Mouse (Mus musculus) small intestine, adult 2 months (tissue): Measurements from ENCODE around the gene Nxf2. TPM values are rescaled to one million over a fixed set of nuclear protein-coding genes. Genes with fewer than 3 reads are reported as not detected.
"Not testable (repeated sequence)": the region's sequence is repeated elsewhere in the genome, so short reads cannot be mapped to it uniquely, and the experiment has no call there.

Experiments used
- H3K27ac ChIP-seq: fragments of 200-500 bp; 2 replicates; pipeline ENCODE4 v1.5.1; 2012; ENCODE audit warnings: low read depth, low read length, control low read depth, inconsistent platforms; ENCODE audit not compliant: insufficient read depth
- H3K27me3 ChIP-seq: fragments of 200-500 bp; 2 replicates; pipeline ENCODE4 v1.6.1; 2012; ENCODE audit warnings: mild to moderate bottlenecking, moderate library complexity, low read length, inconsistent platforms; ENCODE audit not compliant: control insufficient read depth, insufficient read depth
- H3K36me3 ChIP-seq: fragments of 200-500 bp; 2 replicates; pipeline ENCODE4 v1.6.1; 2012; ENCODE audit warnings: mild to moderate bottlenecking, low read length, control low read depth, inconsistent platforms; ENCODE audit not compliant: control insufficient read depth, insufficient read depth
- H3K4me1 ChIP-seq: fragments of 200-500 bp; 2 replicates; pipeline ENCODE4 v1.6.1; 2012; ENCODE audit warnings: low read length, inconsistent platforms, mixed read lengths; ENCODE audit not compliant: control insufficient read depth, insufficient read depth, insufficient read length
- H3K4me3 ChIP-seq: fragments of 200-500 bp; 2 replicates; pipeline ENCODE4 v1.5.1; 2012; ENCODE audit warnings: low read depth, mild to moderate bottlenecking, control low read depth, inconsistent platforms, low read length, moderate library complexity
- CTCF ChIP-seq: fragments of 200-500 bp; IDR thresholded peaks from 2 replicates; pipeline ENCODE4 v1.5.1; 2012; ENCODE audit warnings: low read depth, mild to moderate bottlenecking, control low read depth, inconsistent platforms, low read length, moderate library complexity, mixed read lengths; ENCODE audit not compliant: insufficient replicate concordance, insufficient read length; ENCODE audit errors: extremely low read depth
- POLR2A ChIP-seq: fragments of 200-500 bp; IDR thresholded peaks from 2 replicates; pipeline ENCODE4 v1.6.1; 2012; ENCODE audit warnings: low read depth, mild to moderate bottlenecking, control low read depth, inconsistent platforms, low read length, moderate library complexity
- WGBS: fragments of 180-500 bp; shearing (Covaris S2); methylation state at CpG from one replicate; pipeline ENCODE4 v1.1.7; 2018; 5-methylcytosine and 5-hydroxymethylcytosine counted together
- polyA plus RNA-seq: library from polyadenylated mRNA; depleted of rRNA; stranded (reverse); fragments of >200 nt; gene quantifications from 2 replicates; pipeline ENCODE4 v1.2.3, GENCODE M21; 2012

The Nxf2 gene
- polyA plus RNA-seq, 1 experiment: not detected

DNA sequence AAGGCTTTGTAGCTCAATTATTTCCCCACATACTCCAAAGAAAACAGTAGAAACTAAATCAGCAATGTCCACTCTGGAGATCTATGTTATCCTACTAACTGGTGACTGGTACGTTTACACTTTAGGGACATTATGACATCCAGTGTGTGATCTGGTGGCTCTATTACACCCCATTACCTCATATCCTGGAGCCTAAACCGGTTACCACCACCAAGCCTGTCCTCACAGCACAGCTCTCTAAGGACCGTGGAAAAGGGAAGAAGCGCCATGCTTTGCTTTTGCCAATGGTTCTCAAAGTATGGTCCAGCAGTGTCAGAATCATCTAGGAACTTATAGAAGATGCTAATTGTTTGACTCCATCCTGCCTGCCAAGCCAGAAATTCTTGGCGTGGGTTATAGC, 34.6 kb downstream of the Nxf2 start:
- Histone ChIP-seq H3K4me3 (no peak overlapping the region), H3K4me1 (no peaks in the 10 kb centered on the region), H3K27me3 (no peaks in the 10 kb centered on the region), H3K36me3 (no peaks in the 10 kb centered on the region), H3K27ac (no peak overlapping the region)
- no peak for TF ChIP-seq POLR2A
- no peak for TF ChIP-seq CTCF
- WGBS: 73% methylated on average over 5 of the region's 5 CpGs

DNA sequence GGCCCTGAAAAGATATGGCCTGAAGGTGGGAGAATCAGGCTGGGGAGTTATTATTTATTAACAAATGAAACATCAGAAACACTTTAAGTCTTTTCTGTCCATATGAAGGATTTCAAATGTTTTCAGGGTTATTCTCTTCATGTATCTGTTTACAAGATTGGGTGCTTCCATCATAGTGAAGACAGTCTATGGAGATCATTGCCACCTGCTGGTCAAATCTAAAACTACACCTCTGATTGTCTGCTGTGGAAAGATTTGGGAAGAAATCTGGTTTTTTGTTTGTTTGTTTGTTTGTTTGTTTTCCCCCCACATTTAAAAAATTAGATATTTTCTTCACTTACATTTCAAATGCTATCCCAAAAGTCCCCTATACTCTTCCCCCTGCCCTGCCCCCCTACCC, 39.5 kb downstream of the Nxf2 start:
- Histone ChIP-seq H3K4me1 (no peaks in the 10 kb centered on the region), H3K27ac (no peak overlapping the region), H3K36me3 (no peaks in the 10 kb centered on the region), H3K4me3 (no peak overlapping the region), H3K27me3 (no peaks in the 10 kb centered on the region)
- TF ChIP-seq CTCF (no peak), POLR2A (no peak)

DNA sequence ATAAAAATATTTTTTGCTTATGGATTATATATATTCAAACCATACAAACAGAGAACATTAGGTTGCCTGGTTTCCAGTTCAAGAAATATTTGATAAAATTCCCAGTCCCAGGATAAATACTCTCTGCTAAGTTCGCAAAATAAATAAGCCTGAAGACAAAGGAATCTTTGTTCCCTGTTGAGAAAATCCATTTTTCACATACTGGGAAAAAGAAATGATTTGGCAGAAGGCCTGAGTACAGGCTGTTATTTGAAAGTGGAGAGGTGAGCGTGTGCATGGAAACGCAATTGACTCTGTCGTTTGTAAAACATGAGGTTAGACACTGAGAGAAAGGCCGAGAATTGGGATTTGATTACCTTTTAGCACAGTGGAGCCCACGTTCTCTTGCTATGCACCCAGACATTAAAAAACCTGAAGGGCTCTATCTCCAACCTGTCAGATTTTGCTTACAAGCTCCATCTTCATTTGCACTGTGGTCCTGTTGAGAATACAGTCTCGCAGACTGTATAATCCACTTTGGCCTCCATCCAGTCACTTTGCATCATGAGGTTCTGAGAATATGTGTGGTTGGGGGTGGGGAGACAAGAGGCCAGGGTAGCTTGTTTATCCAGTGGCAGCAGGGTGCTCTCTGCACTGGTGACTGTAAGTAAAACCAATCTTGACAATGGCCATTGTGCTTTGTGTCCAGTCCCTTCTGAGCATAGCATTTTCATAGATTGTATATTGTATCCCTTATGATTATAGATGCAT, 40.7 kb downstream of the Nxf2 start:
- H3K27ac ChIP-seq: no peak overlapping the region
- 47% methylated on average over 7 of the region's 7 CpGs for WGBS
- H3K27me3 ChIP-seq: no peaks in the 10 kb centered on the region
- H3K4me1 ChIP-seq: no peaks in the 10 kb centered on the region
- no peaks in the 10 kb centered on the region for H3K36me3 ChIP-seq
- no peak for TF ChIP-seq CTCF
- TF ChIP-seq POLR2A: no peak
- H3K4me3 ChIP-seq: no peak overlapping the region

DNA sequence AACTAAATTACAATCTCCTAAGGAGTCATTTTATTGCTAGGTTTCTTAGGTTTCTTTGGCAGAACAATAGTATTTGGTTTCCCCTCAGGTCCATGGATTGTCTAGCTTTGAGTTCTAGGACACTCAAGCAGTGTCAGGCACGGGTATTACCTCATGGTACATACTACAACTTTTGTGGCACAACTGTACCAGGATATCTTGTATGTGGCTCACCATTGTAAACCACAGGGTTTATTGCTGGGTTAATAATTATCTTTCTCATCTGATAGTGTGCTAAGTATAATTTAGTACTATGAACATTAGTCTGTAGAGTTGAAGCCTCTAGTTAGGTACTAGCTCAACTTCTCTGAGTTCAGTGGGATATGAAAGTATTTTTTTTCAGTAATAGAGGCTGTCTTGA, 45.3 kb downstream of the Nxf2 start:
- WGBS: 30% methylated on average over 1 of the region's 1 CpGs
- H3K4me3 ChIP-seq: no peak overlapping the region
- H3K4me1 ChIP-seq: no peaks in the 10 kb centered on the region
- H3K36me3 ChIP-seq: no peaks in the 10 kb centered on the region
- TF ChIP-seq CTCF (no peak), POLR2A (no peak)
- no peaks in the 10 kb centered on the region for H3K27me3 ChIP-seq
- H3K27ac ChIP-seq: no peak overlapping the region

DNA sequence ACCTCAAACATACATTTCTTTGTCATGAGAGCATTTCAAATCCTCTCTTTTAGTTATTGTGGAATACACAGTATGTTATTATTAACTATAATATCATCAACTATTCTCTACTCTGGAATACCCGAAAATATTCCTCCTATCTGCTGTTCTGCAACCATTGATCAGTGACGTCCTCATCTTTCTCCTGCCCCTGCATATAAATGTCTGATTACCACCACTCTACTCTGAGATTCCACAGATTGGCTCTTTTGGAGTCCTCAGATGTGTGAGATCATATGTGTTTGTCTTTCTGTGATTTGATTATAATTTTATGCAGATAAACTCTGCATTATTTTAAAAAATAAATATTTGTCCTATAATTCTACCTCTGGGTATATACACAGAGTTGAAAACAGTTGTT, 48.8 kb downstream of the Nxf2 start:
- TF ChIP-seq POLR2A (no peak), CTCF (no peak)
- H3K4me1 ChIP-seq: no peaks in the 10 kb centered on the region
- WGBS: 57% methylated on average over 2 of the region's 2 CpGs
- no peaks in the 10 kb centered on the region for H3K36me3 ChIP-seq
- no peaks in the 10 kb centered on the region for H3K27me3 ChIP-seq
- H3K27ac ChIP-seq: no peak overlapping the region
- no peak overlapping the region for H3K4me3 ChIP-seq

DNA sequence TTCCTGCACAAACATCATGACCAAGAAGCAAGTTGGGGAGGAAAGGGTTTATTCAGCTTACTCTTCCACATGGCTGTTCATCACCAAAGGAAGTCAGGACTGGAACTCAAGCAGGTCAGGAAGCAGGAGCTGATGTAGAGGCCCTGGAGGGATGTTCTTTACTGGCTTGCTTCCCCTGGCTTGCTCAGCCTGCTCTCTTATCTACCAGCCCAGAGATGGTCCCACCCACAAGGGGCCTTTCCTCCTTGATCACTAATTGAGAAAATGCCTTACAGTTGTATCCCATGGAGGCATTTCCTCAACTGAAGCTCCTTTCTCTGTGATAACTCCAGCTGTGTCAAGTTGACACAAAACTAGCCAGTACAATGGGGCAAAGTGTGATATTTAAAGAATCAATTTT, 49.2 kb downstream of the Nxf2 start:
- H3K4me1 ChIP-seq, H3K4me3 ChIP-seq, H3K27ac ChIP-seq, H3K36me3 ChIP-seq, H3K27me3 ChIP-seq: not testable (repeated sequence)

DNA sequence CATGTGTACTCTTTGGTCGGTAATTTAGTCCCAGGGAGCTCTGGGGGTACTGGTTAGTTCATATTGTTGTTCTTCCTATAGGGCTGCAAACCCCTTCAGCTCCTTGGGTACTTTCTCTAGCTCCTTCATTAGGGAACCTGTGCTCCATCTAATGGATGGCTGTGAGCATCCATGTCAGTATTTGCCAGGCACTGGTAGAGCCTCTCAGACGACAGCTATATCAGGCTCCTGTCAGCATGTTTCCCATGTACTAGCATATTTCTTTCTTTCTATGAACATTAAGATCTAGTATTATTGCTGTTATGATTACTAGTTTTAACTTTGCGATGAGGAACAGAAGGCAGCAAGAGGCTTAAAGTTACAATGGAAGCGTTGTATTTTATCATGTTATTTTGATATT, 49.7 kb downstream of the Nxf2 start:
- H3K4me1 ChIP-seq: no peaks in the 10 kb centered on the region
- no peaks in the 10 kb centered on the region for H3K27me3 ChIP-seq
- no peak overlapping the region for H3K27ac ChIP-seq
- WGBS: 68% methylated on average over 4 of the region's 4 CpGs
- H3K4me3 ChIP-seq: no peak overlapping the region
- H3K36me3 ChIP-seq: no peaks in the 10 kb centered on the region
- TF ChIP-seq POLR2A: no peak
- TF ChIP-seq CTCF: no peak
